Mouse (Mus musculus) heart, adult 18-20 months (tissue): Measurements from ENCODE around the gene Heatr9. TPM values are rescaled to one million over a fixed set of nuclear protein-coding genes. Genes with fewer than 3 reads are reported as not detected.

Experiments
- DNase-seq, 2 experiments: peaks; one replicate each; pipeline ENCODE4 v3.0.0; 2021 to 2022; ENCODE audit warnings: mixed read lengths in 1 of 2
- total RNA-seq, 2 experiments: library from RNA; stranded (reverse); gene quantifications; 2 replicates each; pipeline ENCODE4 v1.2.3; 2021

Heatr9 gene
- total RNA-seq, 2 experiments from 2014 or later, result 0.26 TPM; not detected in 1

DNA sequence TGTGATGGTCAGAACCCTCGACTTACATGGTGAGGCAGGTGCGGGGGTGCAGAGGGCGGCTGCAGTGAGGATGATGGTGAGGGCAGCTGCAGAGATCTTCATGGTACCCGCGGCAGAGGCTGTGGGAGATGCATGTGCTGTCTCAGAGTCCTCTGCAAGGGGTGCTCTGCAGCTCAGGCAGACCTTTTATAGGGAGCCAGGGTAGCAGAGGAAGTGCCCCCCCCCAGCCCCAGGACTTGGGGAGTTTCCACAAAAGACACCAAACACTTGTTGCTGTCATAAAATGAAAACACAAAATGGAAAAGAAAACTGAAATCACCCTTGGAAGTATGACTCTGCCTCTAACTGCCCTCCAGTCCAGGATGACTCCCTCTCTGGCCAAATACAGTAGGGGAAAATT is 8.4 kb upstream of the Heatr9 start, which contains the start of gene Ccl5:
Ccl5 (minus strand) TSS at position 159 of the 400 bp plus-strand sequence.
- DNase-seq, result no peak

DNA sequence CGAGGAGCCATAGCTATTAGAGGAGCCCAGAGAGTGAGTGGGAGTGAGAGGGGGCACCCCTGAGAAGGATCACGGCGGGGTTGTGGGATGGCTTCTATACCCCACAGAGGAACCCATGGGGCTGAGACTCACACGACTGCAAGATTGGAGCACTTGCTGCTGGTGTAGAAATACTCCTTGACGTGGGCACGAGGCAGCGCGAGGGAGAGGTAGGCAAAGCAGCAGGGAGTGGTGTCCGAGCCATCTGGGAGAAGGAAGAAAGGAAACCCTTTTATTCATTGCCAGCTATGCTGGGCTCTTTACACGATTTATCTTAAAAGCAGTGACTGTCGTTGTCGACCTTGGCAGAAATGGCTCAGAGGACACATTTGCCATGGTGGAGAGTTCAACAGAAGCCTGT is 7.0 kb upstream of the Heatr9 start:
- DNase-seq, result no peak

DNA sequence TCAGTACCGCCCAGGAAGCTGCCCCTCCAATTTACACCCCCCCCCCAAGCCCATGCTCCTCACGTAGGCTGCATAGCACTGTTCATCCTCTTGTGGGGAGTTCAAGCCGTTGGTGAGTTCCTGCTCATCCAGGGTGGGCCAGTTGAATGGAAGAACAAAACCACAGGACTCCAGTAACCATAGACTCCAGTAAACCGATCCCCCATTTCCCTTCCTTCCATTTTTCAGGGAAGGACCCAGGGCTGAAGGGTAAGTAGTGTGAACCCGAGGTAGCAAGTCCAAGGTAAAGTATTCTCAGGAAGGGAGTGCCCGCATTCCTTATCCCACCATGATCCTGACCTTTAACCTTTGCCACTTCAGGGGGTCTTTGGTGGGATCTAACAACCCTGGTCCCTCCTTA is 3.6 kb downstream of the Heatr9 start:
- no peak for DNase-seq

DNA sequence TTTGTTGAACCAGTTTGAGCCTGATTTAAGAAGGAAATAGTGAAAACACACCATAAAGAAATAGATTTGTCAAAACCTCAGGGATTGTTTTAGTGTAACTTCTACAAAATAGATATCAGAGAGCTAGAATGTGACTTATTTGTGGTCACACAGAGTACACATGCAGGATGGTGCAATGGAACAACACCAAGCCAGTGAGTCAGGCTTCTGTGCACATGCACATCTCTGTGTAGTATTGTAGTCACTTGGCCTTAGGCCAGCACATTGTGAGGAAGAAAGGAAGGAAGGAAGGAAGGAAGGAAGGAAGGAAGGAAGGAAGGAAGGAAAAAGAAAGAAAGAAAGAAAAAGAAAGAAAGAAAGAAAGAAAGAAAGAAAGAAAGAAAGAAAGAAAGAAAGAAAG is 4.8 kb downstream of the Heatr9 start:
- DNase-seq, result no peak

DNA sequence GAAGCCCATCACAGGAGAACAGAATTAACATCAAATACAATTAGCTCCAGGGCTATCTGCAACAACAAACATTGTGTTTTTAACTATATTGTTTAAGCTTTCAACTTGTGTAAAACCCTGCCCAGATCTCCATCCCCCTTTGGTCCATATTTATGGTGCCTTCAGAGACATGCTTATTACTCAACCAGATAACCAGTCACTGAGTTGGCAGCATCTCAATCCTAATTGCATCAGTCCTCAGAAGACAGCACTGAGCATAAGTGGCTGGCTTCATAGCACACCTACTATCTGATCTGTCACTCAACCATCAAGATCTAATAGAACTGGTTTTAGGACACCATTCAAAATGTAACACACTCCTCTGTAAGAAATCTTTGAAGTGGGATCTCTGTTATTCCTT is 12.5 kb downstream of the Heatr9 start:
- DNase-seq, result no peak

DNA sequence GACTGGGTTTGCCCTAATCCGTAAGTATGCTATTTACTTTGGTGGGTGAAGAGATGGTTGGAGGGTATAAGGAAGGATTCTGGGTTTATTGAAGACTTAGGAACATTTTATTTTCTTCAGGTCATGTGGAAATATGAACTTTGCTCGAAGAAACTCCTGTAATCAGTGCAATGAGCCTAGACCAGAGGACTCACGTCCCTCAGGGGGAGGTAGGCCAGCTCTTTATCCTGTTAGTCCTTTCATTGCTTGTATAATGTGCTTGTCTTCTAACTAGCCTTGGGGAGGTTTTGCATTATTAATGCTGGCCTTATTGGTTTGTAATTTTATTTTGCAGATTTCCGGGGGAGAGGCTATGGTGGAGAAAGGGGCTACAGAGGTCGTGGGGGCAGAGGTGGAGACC is 17.7 kb downstream of the Heatr9 start:
- DNase-seq, result no peak

DNA sequence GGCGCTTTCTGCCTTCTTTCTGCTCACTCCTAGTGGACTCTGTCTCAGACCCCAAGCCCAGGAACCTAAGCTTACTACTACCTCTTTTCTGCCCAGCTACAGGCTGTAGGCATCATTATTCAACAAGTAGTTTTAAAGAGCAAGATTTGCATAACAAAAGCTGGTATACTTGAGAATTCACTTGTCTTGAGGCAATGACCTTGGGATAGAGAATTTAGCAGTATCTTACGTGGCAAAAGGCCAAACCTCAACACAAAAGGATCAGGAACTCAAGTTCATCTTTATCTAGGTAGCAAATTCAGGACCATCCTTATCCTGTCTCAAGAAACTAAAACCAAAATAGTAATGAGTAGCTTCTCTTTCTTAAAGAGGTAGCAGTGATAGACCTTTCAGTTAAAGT is 26.4 kb downstream of the Heatr9 start:
- no peak for DNase-seq

DNA sequence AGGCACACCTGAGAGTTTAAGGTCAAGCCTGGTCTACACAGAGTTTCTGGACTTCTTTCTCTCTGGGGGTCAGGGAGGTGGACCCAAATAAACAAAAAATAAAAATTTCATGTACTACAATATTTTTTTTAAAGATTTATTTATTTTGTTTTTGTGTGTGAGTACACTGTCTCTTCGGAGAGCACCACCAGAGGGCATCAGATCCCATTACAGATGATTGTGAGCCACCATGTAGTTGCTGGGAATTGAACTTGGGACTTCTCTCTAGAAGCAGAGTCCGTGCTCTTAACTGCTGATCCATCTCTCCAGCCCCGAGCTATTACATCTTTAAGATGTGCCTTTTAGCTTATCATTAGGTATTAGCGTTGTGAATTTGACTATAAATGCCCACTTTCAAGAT is 30.5 kb downstream of the Heatr9 start:
- DNase-seq, result no peak

DNA sequence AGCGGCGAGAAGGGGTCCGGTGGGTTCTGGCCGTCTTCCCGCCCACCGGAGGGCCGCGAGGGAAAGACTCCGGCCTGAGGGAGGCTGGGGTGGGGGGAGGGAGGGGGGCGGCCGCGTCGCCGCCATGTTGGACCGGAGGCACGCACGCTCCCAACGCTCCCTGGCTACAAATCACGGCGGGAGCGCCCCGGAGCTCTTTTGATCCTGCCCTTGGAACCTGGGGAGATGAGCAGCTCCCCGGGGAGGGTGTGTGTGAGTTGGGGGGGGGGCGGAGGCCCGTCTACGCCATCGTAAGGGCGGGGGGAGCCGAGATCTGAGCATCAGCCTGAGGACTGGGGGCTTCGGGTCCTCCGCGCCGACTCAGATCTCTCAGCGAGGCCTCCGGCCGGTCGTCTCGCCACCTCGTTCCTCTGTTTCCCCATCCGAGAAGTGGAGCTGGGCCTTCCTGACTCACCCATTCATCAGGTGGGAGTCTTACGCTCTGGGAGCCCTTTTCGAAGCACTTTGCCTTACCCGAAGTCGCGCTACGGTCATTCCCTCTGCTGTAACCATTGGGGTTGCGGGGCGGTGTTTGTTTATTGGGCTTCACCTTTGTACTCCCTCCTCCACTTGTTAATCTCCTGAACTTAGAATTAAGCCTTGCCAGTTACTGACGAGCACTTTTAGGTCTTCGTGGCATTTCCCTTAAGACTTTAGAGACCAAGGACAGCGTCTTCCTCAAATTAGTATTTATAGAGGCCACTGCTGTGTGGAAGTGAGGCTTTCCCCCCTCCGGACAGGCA is 48.5 kb downstream of the Heatr9 start:
- DNase-seq, result peak in 1 of 2 experiments; percentile 56

DNA sequence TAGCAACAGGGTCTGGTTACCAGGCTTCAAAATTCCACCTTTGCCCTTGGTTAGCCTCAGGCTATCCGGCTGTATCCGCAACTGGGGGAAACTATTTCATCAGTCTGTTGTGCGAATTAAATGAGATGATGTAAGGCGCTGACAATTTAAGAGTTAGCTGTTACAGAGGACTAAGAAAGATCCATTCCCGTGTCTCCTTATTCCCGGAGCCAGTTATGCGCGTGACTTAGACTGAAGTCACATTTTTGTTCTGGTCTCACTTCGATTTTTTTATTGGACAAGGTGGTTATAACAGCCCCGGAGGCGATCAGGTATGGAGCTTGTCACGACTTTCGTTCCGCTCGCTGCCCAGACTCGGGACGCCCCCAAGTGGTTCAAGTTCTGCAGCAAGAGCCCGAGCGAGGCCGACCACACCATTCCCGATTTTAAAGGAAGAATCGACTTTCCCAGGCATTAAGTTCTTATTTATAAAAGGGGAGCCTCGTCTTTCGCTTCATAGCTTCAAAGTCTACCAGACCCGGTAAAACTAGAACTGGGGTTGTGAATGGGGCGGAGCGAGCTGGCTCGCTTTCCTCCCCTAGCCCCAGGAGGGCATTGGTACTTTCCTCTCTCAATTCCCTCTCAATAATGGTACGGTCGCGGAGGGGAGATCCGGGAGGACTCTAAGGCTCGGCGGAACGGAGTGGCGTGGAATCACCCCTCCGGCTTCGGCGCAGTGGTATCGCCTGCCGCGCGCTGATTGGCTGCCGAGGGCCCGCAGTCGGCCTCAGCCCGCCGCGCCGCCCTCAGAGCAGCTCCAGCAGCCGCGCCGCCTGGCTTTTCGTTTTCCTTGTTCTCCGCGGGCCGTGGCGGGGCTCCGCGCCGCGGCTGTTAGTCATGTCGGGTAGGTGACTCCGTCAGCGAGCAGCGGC is 49.4 kb downstream of the Heatr9 start, which contains the start of gene Taf15:
Taf15 (plus strand) TSS at position 763 of the 911 bp plus-strand sequence.
- DNase-seq, result peak; percentile 98 to 99

DNA sequence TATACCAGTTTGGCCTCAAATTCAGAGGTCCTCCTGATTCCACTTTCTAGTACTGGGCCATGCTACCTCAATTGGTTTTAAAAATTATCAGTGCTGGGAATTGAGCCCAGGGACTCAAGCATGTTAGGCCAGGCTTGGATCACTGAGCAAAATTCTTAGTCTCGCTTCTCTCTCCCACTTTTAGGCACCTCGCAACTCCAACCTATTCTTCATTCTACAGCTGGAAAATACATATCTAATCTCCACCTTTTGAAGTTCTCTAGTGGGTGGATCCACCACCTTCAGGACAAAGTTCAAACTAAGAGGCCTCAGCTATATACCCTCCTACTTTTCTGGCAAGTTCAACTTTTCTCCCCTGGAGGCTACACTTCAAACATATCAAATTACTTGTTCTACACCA is 50.2 kb downstream of the Heatr9 start:
- DNase-seq, result peak in 1 of 2 experiments; percentile 3

DNA sequence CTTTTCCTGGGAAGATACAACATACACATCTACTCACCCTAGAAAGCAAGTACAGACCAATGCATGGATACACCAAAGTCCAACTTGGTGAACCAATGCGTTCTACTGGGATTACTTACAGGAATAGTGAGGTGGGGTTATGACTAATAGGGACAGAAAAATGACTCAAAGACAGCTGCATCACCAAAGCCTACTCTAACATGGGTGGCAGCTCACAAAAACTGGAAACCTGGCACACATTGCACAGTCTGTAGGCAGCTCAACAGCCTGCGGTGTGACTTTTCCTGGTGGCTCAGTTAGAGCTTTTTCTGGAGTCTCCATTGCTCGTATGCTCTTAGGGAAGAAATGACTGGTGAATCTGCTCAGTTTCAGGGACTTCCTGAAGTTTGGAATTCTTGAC is 53.2 kb downstream of the Heatr9 start:
- no peak for DNase-seq

DNA sequence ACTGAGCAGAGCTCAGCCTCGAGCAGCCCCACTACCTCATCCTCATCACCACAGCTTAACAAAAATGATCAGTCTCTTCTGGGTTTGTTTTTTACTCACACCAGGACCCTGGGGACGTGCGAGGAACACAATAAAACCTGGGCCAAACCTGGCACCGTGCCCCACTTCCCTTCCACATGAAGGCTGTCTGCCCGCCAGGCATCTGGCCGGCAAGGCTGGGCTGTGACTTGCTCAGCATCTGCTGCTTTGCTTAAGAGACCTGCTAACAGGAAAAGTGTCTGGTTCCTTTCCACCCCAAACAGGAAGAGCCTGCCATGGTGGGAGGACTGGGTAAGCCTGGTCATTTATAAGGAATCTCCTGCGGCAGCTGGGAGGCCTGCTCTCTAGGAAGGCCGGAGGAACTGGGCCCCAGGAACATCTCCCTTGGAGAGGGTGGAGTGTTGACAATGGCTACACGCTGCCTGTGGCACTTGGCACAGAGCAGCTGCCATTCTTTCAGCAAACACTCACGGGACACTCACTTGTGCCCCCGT is 54.8 kb downstream of the Heatr9 start:
- peak; percentile 82 to 92 for DNase-seq

DNA sequence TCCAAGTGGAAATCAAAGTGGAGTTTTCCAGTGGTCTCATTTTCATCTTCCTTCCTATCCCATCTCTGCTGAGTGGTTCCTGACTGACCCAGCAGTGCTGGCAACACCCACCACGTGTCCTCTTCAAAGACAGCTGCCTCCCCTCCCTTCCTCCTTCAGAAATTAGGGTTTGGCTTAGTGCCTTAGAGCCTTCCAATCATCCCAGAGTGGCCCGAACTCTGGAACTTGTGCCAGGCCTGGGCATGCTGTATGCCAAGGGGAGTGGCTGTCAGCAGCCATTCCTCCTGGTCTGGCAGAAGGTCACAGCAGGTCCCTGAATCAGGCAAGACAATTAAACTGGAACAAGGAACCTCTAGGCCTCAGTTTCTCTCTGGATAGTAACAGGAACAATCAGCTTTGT is 56.0 kb downstream of the Heatr9 start:
- DNase-seq, result peak; percentile 77 to 83

DNA sequence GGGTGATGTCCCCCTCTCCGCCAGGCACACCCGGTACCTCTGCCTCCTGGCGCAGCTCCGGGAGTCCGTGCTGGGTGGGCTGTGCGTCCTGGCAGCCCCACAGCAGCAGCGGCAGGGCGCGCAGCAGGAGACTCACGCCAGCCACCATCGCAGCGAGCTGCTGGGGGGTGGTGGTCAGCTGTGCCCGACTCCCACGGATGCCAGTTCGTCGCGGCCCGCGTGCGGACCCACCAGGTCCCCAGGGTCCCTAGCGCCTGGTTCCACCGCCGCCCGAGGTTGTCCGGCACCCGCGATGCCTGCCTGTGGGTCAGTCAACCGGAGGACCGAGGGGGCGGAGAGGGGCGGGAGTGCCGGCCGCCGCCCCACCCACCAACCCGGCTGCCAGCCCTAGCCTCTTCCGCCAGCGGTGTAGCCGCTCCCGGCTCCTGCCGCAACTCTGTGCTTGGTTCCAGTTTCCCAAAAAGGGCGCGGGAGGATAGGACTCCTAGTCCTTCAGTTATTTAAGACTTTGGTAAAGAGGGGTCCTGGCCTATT is 59.2 kb downstream of the Heatr9 start, which contains the start of gene Mmp28:
Mmp28 (minus strand) TSS at position 361 of the 534 bp plus-strand sequence.
- peak; percentile 79 to 84 for DNase-seq

Other genes starting within 250 kb of the Heatr9 start
- gene Slfn14, start 235.4 kb downstream of the Heatr9 start, total RNA-seq, result not detected
- 10 to 100 TPM; 46.7 to 47.2 TPM for gene Ap2b1, start 223.2 kb downstream of the Heatr9 start, total RNA-seq
- gene Pex12, start 219.6 kb downstream of the Heatr9 start, total RNA-seq, result 10 to 100 TPM in 1 of 2 experiments, 1 to 10 TPM in 1; 7.0 to 14.9 TPM
- 10 to 100 TPM; 74.9 to 78.3 TPM for gene Rasl10b, start 113.0 kb downstream of the Heatr9 start, total RNA-seq
- not detected for gene Gas2l2, start 92.7 kb downstream of the Heatr9 start, total RNA-seq
- gene 1700020L24Rik, start 84.5 kb downstream of the Heatr9 start, total RNA-seq, result not detected
- 1 to 10 TPM; 3.0 to 4.7 TPM for gene Mmp28, start 59.1 kb downstream of the Heatr9 start, total RNA-seq
- 10 to 100 TPM; 34.2 to 41.5 TPM for gene Taf15, start 49.1 kb downstream of the Heatr9 start, total RNA-seq
- gene Ccl5, start 8.3 kb upstream of the Heatr9 start, total RNA-seq, result 10 to 100 TPM in 1 of 2 experiments, 1 to 10 TPM in 1; 2.6 to 10.5 TPM
- 1 to 10 TPM; 5.6 to 8.7 TPM for gene Ccl9, start 56.5 kb upstream of the Heatr9 start, total RNA-seq
- gene Ccl6, start 70.9 kb upstream of the Heatr9 start, total RNA-seq, result 10 to 100 TPM; 11.8 to 13.3 TPM
- gene Rpl9-ps1, start 123.4 kb upstream of the Heatr9 start, total RNA-seq, result not detected
- gene Ccl3, start 127.2 kb upstream of the Heatr9 start, total RNA-seq, result not detected
- gene Ccl4, start 140.4 kb upstream of the Heatr9 start, total RNA-seq, result not detected
- gene Wfdc17, start 181.8 kb upstream of the Heatr9 start, total RNA-seq, result 1 to 10 TPM; 3.8 to 4.1 TPM
- not detected for gene Wfdc18, start 186.8 kb upstream of the Heatr9 start, total RNA-seq
- gene Wfdc21, start 224.8 kb upstream of the Heatr9 start, total RNA-seq, result not detected
- 1 to 10 TPM; 5.5 to 6.5 TPM for gene Heatr6, start 231.5 kb upstream of the Heatr9 start, total RNA-seq